Mouse (Mus musculus) olfactory bulb, adult 2 months (tissue): ENCODE measurements around the gene Stil. TPM values are rescaled to one million over a fixed set of nuclear protein-coding genes. Genes with fewer than 3 reads are reported as not detected.

Experiments used
- H3K27ac ChIP-seq: fragments of 200-500 bp; 2 replicates; pipeline ENCODE4 v1.5.1; 2012; ENCODE audit warnings: low read depth, low read length; ENCODE audit not compliant: insufficient read depth
- H3K4me1 ChIP-seq: fragments of 200-500 bp; 2 replicates; pipeline ENCODE4 v1.6.1; 2012; ENCODE audit warnings: low read length; ENCODE audit not compliant: control insufficient read depth, insufficient read depth
- H3K4me3 ChIP-seq: fragments of 200-500 bp; 2 replicates; pipeline ENCODE4 v1.5.1; 2012; ENCODE audit warnings: mild to moderate bottlenecking, low read depth, low read length, moderate library complexity; ENCODE audit not compliant: insufficient read depth
- CTCF ChIP-seq: fragments of 200-500 bp; IDR thresholded peaks from 2 replicates; pipeline ENCODE4 v1.5.1; 2012; ENCODE audit warnings: low read depth, mild to moderate bottlenecking, low read length, moderate library complexity; ENCODE audit not compliant: insufficient read depth
- POLR2A ChIP-seq: fragments of 200-500 bp; IDR thresholded peaks from 2 replicates; pipeline ENCODE4 v1.6.1; 2012; ENCODE audit warnings: mild to moderate bottlenecking, low read depth, low read length, moderate library complexity; ENCODE audit not compliant: insufficient read depth
- WGBS: fragments of 180-500 bp; shearing (Covaris S2); methylation state at CpG from one replicate; pipeline ENCODE4 v1.1.7; 2018; 5-methylcytosine and 5-hydroxymethylcytosine counted together
- polyA plus RNA-seq: library from polyadenylated mRNA; stranded (reverse); fragments of >200 nt; gene quantifications from 2 replicates; pipeline ENCODE4 v1.2.4, GENCODE M21; 2012; ENCODE audit warnings: low replicate concordance; ENCODE audit not compliant: missing spikeins, insufficient read depth, insufficient read length

Gene Stil
- polyA plus RNA-seq, 1 experiment, result not detected

DNA sequence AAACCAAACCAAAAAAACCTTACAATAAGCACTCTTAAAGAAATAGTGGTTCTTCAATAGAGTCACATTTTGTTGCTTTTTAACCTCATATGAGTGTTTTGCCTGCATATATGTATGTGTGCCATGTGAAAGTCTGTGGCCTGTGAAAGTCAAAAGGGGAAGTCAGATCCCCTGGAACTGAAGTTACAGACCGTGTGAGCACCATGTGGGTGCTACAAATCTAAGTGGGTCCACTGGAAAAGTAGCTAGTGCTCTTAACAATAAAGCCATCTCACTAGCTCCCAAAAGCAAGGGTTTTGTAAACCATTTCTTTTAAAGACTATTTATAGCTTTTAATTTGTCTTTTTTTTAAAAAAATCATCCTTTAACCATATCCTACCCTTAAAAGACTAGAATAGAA is 17.3 kb upstream of the Stil start:
- TF ChIP-seq POLR2A, result no peak
- no peak for TF ChIP-seq CTCF
- H3K27ac ChIP-seq, result no peak overlapping the region
- 74% methylated on average over 1 of the region's 1 CpGs for WGBS
- H3K4me1 ChIP-seq, result peaks cover 3% of the 10 kb centered on the region
- H3K4me3 ChIP-seq, result no peak overlapping the region

DNA sequence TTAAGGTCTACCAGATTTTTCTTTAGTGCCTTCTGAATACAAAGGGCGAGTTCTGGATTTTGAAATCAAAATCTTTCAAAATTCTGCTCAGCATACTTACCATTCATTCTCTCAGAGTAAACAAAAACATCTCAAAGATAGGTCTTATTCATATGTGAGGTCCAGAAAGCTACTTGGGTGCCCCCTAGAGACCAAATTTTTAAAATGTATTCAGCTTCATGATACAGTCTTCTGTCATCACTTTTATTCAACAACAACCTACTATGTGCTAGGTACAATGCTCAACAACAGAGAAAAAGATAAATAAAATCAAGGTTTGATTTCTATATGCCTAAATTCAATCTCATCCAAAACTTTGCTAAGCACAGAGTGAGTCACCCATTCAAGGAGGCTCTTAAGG is 16.9 kb upstream of the Stil start:
- 95% methylated on average over 1 of the region's 1 CpGs for WGBS
- no peak for TF ChIP-seq POLR2A
- no peak for TF ChIP-seq CTCF
- H3K4me3 ChIP-seq, result no peak overlapping the region
- peaks cover 3% of the 10 kb centered on the region for H3K4me1 ChIP-seq
- no peak overlapping the region for H3K27ac ChIP-seq

- WGBS, result 2% methylated on average over 8 of the region's 8 CpGs
- Histone ChIP-seq H3K4me3 (peak overlapping the region; percentile 96), H3K27ac (peak overlapping the region; percentile 92), H3K4me1 (peaks cover 3% of the 10 kb centered on the region)
- no peak for TF ChIP-seq CTCF
- no peak for TF ChIP-seq POLR2A
These were observed 13.8 kb upstream of the Stil start for GRCm38 (mm10) chr4:114986211-114986590.

DNA sequence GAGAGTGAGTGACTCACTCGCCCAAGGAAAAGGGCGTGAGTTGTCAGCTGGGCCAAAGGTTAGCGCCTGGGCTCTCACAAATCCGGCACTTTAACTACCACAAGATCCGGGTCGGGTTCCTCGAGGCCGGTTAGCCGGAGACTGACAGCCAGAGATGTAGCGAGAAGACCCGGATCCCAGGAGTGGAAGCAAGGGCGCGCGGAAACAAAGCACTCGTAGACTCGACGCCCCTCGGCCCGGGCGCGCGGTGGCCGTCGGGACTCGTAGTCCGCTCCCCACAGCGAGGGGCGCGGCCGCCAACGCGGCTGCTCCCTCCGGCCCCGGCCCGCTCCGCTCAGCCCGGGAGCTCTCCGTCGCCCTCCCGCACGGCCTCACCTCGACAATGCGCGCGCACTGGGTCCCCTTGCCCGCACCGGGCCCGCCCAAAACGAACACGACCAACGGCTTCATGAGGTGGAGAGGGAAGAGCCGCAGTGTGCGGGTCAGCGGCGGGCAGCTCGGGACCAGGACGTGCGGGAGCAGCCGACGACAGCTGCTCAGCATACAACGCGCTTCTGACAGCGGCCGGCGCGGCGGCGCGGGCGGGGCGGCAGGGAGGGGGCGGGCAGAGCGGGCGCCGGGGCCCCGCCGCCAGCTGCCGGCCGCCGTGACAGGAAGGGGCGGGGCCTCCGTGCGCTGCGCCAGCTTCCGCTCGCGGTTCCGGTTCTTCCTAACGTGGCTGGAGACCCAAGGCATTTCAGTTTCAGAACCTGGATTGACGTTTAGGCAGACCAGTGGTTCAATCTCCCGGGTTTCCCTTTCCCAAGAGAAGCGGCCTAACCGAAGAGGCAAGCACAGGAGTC is 13.1 kb upstream of the Stil start, which contains the start of gene Cmpk1:
Gene Cmpk1, minus strand, starts transcription at position 651 of the 842 bp plus-strand sequence.
- peaks cover 3% of the 10 kb centered on the region for H3K4me1 ChIP-seq
- TF ChIP-seq POLR2A (peak; percentile 48), CTCF (no peak)
- peak within 1 kb of the TSS; percentile 92 for H3K27ac ChIP-seq
- peak within 1 kb of the TSS; percentile 96 for H3K4me3 ChIP-seq
- WGBS, result under 1% methylated on average over 93 of the region's 93 CpGs

DNA sequence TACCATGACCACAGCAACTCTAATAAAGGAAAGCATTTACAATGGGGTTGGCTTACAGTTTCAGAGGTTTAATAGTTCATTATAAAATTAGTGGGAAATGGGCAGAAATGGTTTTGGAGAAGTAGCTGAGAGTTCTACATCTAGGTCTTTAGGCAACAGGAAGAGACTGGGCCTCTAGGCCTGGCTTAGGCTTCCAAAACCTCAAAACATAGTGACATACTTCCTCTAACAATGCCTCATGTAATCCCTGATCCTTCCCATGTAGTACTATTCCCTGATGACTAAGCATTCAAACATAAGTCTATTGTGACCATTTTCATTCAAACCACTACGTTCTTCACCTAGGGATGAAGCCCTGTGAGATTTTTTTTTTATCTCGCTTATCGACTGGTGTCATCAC is 5.7 kb upstream of the Stil start:
- no peak overlapping the region for H3K4me3 ChIP-seq
- no peak overlapping the region for H3K27ac ChIP-seq
- H3K4me1 ChIP-seq, result no peaks in the 10 kb centered on the region
- no peak for TF ChIP-seq POLR2A
- no peak for TF ChIP-seq CTCF
- WGBS, result 89% methylated on average over 3 of the region's 3 CpGs

DNA sequence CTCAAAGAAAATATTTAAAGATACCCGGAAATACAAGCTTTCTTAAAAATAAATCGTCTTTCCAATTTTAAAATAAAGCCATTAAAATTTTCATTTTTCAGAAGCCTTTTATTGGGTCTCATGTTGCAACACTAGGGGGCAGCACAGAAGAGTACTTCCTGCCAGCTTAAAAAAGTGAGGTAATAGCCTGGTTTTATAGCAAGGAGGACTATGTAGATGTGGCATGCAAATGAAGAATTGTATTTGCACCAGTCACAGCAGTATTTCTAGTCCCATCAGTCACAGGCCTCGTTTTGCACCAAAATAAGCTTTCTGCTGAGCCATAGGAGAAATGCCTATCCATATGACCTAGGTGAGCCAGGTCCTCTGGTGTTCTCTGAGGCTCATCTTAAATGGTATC is 2.9 kb upstream of the Stil start:
- Histone ChIP-seq H3K4me1 (peaks cover 3% of the 10 kb centered on the region; the same call in 1 of the 2 replicates), H3K27ac (no peak overlapping the region), H3K4me3 (no peak overlapping the region)
- TF ChIP-seq CTCF (no peak), POLR2A (no peak)
- WGBS, result 53% methylated on average over 3 of the region's 3 CpGs

DNA sequence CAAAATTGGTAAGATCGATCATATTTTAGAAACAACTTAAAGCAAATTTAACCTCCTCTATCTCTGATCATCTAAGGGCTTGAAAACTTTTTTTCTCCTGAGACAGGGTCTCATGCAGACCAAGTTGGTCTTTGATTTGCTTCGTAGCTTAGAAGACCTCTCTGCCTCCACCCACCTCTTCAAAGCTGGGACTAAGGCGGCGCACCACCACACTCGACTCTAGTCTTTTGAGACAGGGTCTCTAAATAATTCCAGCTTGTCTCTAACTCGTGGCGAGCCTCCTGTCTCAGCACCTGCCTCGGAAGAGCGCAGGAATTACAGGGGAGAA is 550 bp upstream of the Stil start:
- 6% methylated on average over 9 of the region's 9 CpGs for WGBS
- Histone ChIP-seq H3K4me1 (peaks cover 3% of the 10 kb centered on the region; the same call in 1 of the 2 replicates), H3K27ac (peak overlapping the region; percentile 84), H3K4me3 (peak overlapping the region; percentile 56)
- TF ChIP-seq POLR2A, result no peak
- TF ChIP-seq CTCF, result no peak

DNA sequence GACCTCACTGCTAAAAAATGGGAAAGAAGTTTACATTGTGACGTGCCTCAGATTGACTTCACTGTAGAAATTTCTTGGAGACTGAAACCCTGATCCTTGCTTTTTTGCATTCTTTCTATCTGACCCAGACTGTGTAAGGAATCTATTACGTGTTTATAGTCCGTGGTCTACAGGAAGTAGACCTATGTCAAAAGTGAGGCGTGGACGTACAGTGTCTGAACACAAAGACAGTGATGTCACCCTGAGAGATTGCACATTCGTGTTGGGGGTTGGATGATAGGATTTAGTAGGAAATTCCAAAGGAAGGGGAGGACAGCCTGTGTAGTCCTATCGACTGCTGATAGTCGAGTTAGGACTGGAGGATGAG is 453 bp downstream of the Stil start:
- TF ChIP-seq POLR2A, result no peak
- no peak for TF ChIP-seq CTCF
- 1% methylated on average over 8 of the region's 8 CpGs for WGBS
- peaks cover 3% of the 10 kb centered on the region; the same call in 1 of the 2 replicates for H3K4me1 ChIP-seq
- H3K27ac ChIP-seq, result no peak overlapping the region
- H3K4me3 ChIP-seq, result peak overlapping the region; percentile 56

DNA sequence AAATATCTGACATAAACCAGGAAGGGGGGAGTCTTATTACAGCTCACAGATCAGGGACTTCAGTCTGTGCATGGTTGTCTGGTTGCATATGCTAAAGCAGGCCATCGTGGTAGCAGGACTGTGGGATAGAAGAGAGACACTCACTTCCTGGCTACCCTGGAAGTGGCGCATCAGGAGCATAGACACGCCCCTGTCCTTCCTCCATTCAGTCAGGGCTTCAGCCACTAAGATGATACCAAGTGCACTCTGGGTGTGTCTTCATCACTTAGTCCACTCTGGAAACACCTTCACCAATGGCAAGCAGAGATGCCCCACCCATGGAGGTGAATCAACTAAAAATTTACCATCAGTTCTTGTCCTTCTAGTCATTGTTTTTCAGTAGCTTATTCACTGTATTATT is 14.3 kb downstream of the Stil start:
- 93% methylated on average over 3 of the region's 3 CpGs for WGBS
- TF ChIP-seq CTCF (no peak), POLR2A (no peak)
- H3K27ac ChIP-seq, result no peak overlapping the region
- no peak overlapping the region for H3K4me3 ChIP-seq
- no peaks in the 10 kb centered on the region for H3K4me1 ChIP-seq
